Mouse (Mus musculus): Measurements from ENCODE around the gene Pla2g2e. TPM values are rescaled to one million over a fixed set of nuclear protein-coding genes. Genes with fewer than 3 reads are reported as not detected.
"Not testable (repeated sequence)": the region's sequence is repeated elsewhere in the genome, so short reads cannot be mapped to it uniquely, and the experiment has no call there.

Pla2g2e gene
- polyA plus RNA-seq, 1 experiment from 2014 or later, result not detected

- not testable (repeated sequence) for H3K27me3 ChIP-seq (replicated peaks; ENCODE audit: control insufficient read depth, insufficient read depth, low read length); H3K4me2 ChIP-seq (ENCODE audit: low read depth, low read length); H3K4me3 ChIP-seq (ENCODE audit: low read length); H3K27ac ChIP-seq (ENCODE audit: low read length); H3K9ac ChIP-seq (ENCODE audit: low read depth, low read length); H3K9me3 ChIP-seq (ENCODE audit: control insufficient read depth, low read length); H3K4me1 ChIP-seq (ENCODE audit: control insufficient read depth, insufficient read depth, low read length); ATAC-seq
- WGBS, result 89% methylated on average over 11 of the region's 11 CpGs
- H3K36me3 ChIP-seq (ENCODE audit: control insufficient read depth, insufficient read depth, low read length), result peaks cover 22% of the 10 kb centered on the region
Measured at GRCm38 (mm10) chr4:138893789-138894188, 16.0 kb downstream of the Pla2g2e start.

GRCm38 (mm10) chr4:138899361-138899760 lies 21.6 kb downstream of the Pla2g2e start:
- ATAC-seq, result no peak
- Histone ChIP-seq H3K9ac (ENCODE audit: low read depth, low read length) (no peak overlapping the region), H3K4me3 (ENCODE audit: low read length) (no peak overlapping the region), H3K36me3 (ENCODE audit: control insufficient read depth, insufficient read depth, low read length) (peaks cover 36% of the 10 kb centered on the region), H3K9me3 (ENCODE audit: control insufficient read depth, low read length) (no peaks in the 10 kb centered on the region), H3K4me1 (ENCODE audit: control insufficient read depth, insufficient read depth, low read length) (no peaks in the 10 kb centered on the region), H3K4me2 (ENCODE audit: low read depth, low read length) (no peak overlapping the region), H3K27ac (ENCODE audit: low read length) (no peak overlapping the region), H3K27me3 (replicated peaks; ENCODE audit: control insufficient read depth, insufficient read depth, low read length) (no peaks in the 10 kb centered on the region)
- 62% methylated on average over 7 of the region's 7 CpGs for WGBS

- no peak overlapping the region for H3K4me3 ChIP-seq (ENCODE audit: low read length)
- peaks cover 27% of the 10 kb centered on the region for H3K36me3 ChIP-seq (ENCODE audit: control insufficient read depth, insufficient read depth, low read length)
- no peaks in the 10 kb centered on the region for H3K9me3 ChIP-seq (ENCODE audit: control insufficient read depth, low read length)
- no peak overlapping the region for H3K9ac ChIP-seq (ENCODE audit: low read depth, low read length)
- H3K27me3 ChIP-seq (replicated peaks; ENCODE audit: control insufficient read depth, insufficient read depth, low read length), result no peaks in the 10 kb centered on the region
- peak overlapping the region; percentile 45; the same call in 1 of the 2 replicates for H3K27ac ChIP-seq (ENCODE audit: low read length)
- H3K4me2 ChIP-seq (ENCODE audit: low read depth, low read length), result no peak overlapping the region
- H3K4me1 ChIP-seq (ENCODE audit: control insufficient read depth, insufficient read depth, low read length), result 0 out of 2 replicates have a peak, but pooled peaks cover 3% of the 10 kb centered on the region
- 87% methylated on average over 18 of the region's 18 CpGs for WGBS
- ATAC-seq, result peak; percentile 67
Measured at GRCm38 (mm10) chr4:138905624-138906337, 28.0 kb downstream of the Pla2g2e start.

GRCm38 (mm10) chr4:138913141-138913787 lies 35.5 kb downstream of the Pla2g2e start:
- peak; percentile 58 for ATAC-seq
- H3K4me1 ChIP-seq (ENCODE audit: control insufficient read depth, insufficient read depth, low read length), result 0 out of 2 replicates have a peak, but pooled peaks cover 4% of the 10 kb centered on the region
- WGBS, result under 1% methylated on average over 52 of the region's 52 CpGs
- H3K4me2 ChIP-seq (ENCODE audit: low read depth, low read length), result peak overlapping the region; percentile 94
- H3K27ac ChIP-seq (ENCODE audit: low read length), result peak overlapping the region; percentile 54; the same call in 1 of the 2 replicates
- H3K9ac ChIP-seq (ENCODE audit: low read depth, low read length), result peak overlapping the region; percentile 94
- H3K36me3 ChIP-seq (ENCODE audit: control insufficient read depth, insufficient read depth, low read length), result 0 out of 2 replicates have a peak, but pooled peaks cover 2% of the 10 kb centered on the region
- peak overlapping the region; percentile 94 for H3K4me3 ChIP-seq (ENCODE audit: low read length)
- H3K27me3 ChIP-seq (replicated peaks; ENCODE audit: control insufficient read depth, insufficient read depth, low read length), result no peaks in the 10 kb centered on the region
- H3K9me3 ChIP-seq (ENCODE audit: control insufficient read depth, low read length), result no peaks in the 10 kb centered on the region

GRCm38 (mm10) chr4:138913797-138914196 lies 36.1 kb downstream of the Pla2g2e start, which contains the start of gene Otud3:
TSS of gene Otud3 (minus strand) at chr4:138913945.
- 0 out of 2 replicates have a peak, but pooled peaks cover 2% of the 10 kb centered on the region for H3K36me3 ChIP-seq (ENCODE audit: control insufficient read depth, insufficient read depth, low read length)
- H3K4me1 ChIP-seq (ENCODE audit: control insufficient read depth, insufficient read depth, low read length), result 0 out of 2 replicates have a peak, but pooled peaks cover 4% of the 10 kb centered on the region
- no peaks in the 10 kb centered on the region for H3K9me3 ChIP-seq (ENCODE audit: control insufficient read depth, low read length)
- ATAC-seq, result peak; percentile 95
- peak within 1 kb of the TSS; percentile 94 for H3K4me2 ChIP-seq (ENCODE audit: low read depth, low read length)
- H3K27ac ChIP-seq (ENCODE audit: low read length), result peak within 1 kb of the TSS; percentile 54; the same call in 1 of the 2 replicates
- no peaks in the 10 kb centered on the region for H3K27me3 ChIP-seq (replicated peaks; ENCODE audit: control insufficient read depth, insufficient read depth, low read length)
- peak within 1 kb of the TSS; percentile 94 for H3K9ac ChIP-seq (ENCODE audit: low read depth, low read length)
- H3K4me3 ChIP-seq (ENCODE audit: low read length), result peak within 1 kb of the TSS; percentile 94
- WGBS, result 1% methylated on average over 30 of the region's 39 CpGs

GRCm38 (mm10) chr4:138917282-138917681 lies 39.5 kb downstream of the Pla2g2e start:
- no peak overlapping the region for H3K4me2 ChIP-seq (ENCODE audit: low read depth, low read length)
- H3K36me3 ChIP-seq (ENCODE audit: control insufficient read depth, insufficient read depth, low read length), result no peaks in the 10 kb centered on the region
- H3K9me3 ChIP-seq (ENCODE audit: control insufficient read depth, low read length), result no peaks in the 10 kb centered on the region
- H3K27ac ChIP-seq (ENCODE audit: low read length), result no peak overlapping the region
- WGBS, result 82% methylated on average over 9 of the region's 9 CpGs
- peaks cover 7% of the 10 kb centered on the region; the same call in 1 of the 2 replicates for H3K4me1 ChIP-seq (ENCODE audit: control insufficient read depth, insufficient read depth, low read length)
- no peak overlapping the region for H3K9ac ChIP-seq (ENCODE audit: low read depth, low read length)
- no peak for ATAC-seq
- peaks cover 3% of the 10 kb centered on the region; the same call in 1 of the 2 replicates for H3K27me3 ChIP-seq (replicated peaks; ENCODE audit: control insufficient read depth, insufficient read depth, low read length)
- no peak overlapping the region for H3K4me3 ChIP-seq (ENCODE audit: low read length)

- no peak overlapping the region for H3K27ac ChIP-seq (ENCODE audit: low read length)
- peak overlapping the region; percentile 45 for H3K4me2 ChIP-seq (ENCODE audit: low read depth, low read length)
- WGBS, result 38% methylated on average over 20 of the region's 20 CpGs
- H3K9me3 ChIP-seq (ENCODE audit: control insufficient read depth, low read length), result no peaks in the 10 kb centered on the region
- peak; percentile 17; the same call in 1 of the 2 replicates for ATAC-seq
- no peak overlapping the region; the same call in 1 of the 2 replicates for H3K4me3 ChIP-seq (ENCODE audit: low read length)
- peaks cover 3% of the 10 kb centered on the region; the same call in 1 of the 2 replicates for H3K27me3 ChIP-seq (replicated peaks; ENCODE audit: control insufficient read depth, insufficient read depth, low read length)
- H3K9ac ChIP-seq (ENCODE audit: low read depth, low read length), result no peak overlapping the region
- peaks cover 8% of the 10 kb centered on the region for H3K4me1 ChIP-seq (ENCODE audit: control insufficient read depth, insufficient read depth, low read length)
- H3K36me3 ChIP-seq (ENCODE audit: control insufficient read depth, insufficient read depth, low read length), result no peaks in the 10 kb centered on the region
Measured at GRCm38 (mm10) chr4:138921254-138922130, 43.8 kb downstream of the Pla2g2e start.

GRCm38 (mm10) chr4:138922131-138922459 lies 44.4 kb downstream of the Pla2g2e start:
- peaks cover 3% of the 10 kb centered on the region; the same call in 1 of the 2 replicates for H3K27me3 ChIP-seq (replicated peaks; ENCODE audit: control insufficient read depth, insufficient read depth, low read length)
- H3K27ac ChIP-seq (ENCODE audit: low read length), result no peak overlapping the region
- peaks cover 8% of the 10 kb centered on the region for H3K4me1 ChIP-seq (ENCODE audit: control insufficient read depth, insufficient read depth, low read length)
- H3K9ac ChIP-seq (ENCODE audit: low read depth, low read length), result no peak overlapping the region
- peak; percentile 90 for ATAC-seq
- peak overlapping the region; percentile 45 for H3K4me2 ChIP-seq (ENCODE audit: low read depth, low read length)
- WGBS, result under 1% methylated on average over 11 of the region's 11 CpGs
- no peaks in the 10 kb centered on the region for H3K36me3 ChIP-seq (ENCODE audit: control insufficient read depth, insufficient read depth, low read length)
- H3K4me3 ChIP-seq (ENCODE audit: low read length), result no peak overlapping the region; the same call in 1 of the 2 replicates
- H3K9me3 ChIP-seq (ENCODE audit: control insufficient read depth, low read length), result no peaks in the 10 kb centered on the region
